Mouse (Mus musculus) ES-Bruce4 (cell line): ENCODE results near the gene Gm128.
"Not testable (repeated sequence)": the region's sequence is repeated elsewhere in the genome, so short reads cannot be mapped to it uniquely, and the experiment has no call there.

Experiments used
- CTCF ChIP-seq: IDR thresholded peaks from one replicate; pipeline ENCODE4 v1.8.1; 2011; ENCODE audit warnings: low read depth, low read length
- EP300 ChIP-seq: IDR thresholded peaks from 2 replicates; pipeline ENCODE4 v1.6.1; 2011; ENCODE audit warnings: low read depth, low read length; ENCODE audit not compliant: insufficient read depth
- POLR2A ChIP-seq: IDR thresholded peaks from one replicate; pipeline ENCODE4 v1.8.1; 2011; ENCODE audit warnings: low read length; ENCODE audit not compliant: insufficient read depth

DNA sequence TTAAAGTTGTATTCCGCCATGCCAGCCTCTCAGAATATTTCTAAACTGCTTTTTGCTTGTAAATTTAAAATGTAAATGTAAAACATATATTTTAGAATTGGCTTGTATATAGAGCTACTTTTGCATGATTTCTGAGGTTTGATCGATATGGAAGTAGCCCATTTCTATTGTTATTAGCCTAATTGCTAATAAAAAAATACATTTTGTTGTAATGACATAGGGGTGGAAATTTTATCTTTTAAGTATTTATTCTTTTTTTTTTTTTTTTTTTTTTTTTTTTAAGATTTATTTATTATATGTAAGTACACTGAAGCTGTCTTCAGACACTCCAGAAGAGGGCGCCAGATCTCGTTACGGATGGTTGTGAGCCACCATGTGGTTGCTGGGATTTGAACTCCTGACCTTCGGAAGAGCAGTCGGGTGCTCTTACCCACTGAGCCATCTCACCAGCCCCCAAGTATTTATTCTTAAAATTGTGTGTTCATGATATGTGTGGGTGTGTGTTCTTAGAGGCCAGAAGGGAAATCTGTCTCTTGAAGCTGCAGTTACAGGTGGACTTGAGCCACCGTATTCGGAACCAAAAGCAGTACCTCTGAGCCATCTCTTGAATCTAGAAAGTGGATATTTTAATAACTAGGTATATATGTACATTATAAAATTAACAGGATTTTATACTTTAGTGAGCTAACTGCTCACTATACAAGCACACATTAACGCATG is 28.3 kb downstream of the Gm128 start:
- TF ChIP-seq CTCF, EP300, POLR2A: not testable (repeated sequence)
